Mouse (Mus musculus): Measurements from ENCODE around the gene Auts2.

Gene Auts2

GRCm38 (mm10) chr5:132182077-132182476 is 361.1 kb downstream of the Auts2 start:
- no peak for DNase-seq (ENCODE audit: low spot score in 2 of 2)

GRCm38 (mm10) chr5:132170010-132170409 is 373.1 kb downstream of the Auts2 start:
- DNase-seq (ENCODE audit: low spot score in 2 of 2) = no peak

GRCm38 (mm10) chr5:132168805-132169204 is 374.3 kb downstream of the Auts2 start:
- no peak for DNase-seq (ENCODE audit: low spot score in 2 of 2)

GRCm38 (mm10) chr5:132168224-132168623 is 374.9 kb downstream of the Auts2 start:
- no peak for DNase-seq (ENCODE audit: low spot score in 2 of 2)

GRCm38 (mm10) chr5:132166559-132166958 is 376.6 kb downstream of the Auts2 start:
- DNase-seq (ENCODE audit: low spot score in 2 of 2) = no peak

- no peak for DNase-seq (ENCODE audit: low spot score in 2 of 2)
These were observed 379.2 kb downstream of the Auts2 start for GRCm38 (mm10) chr5:132163960-132164359.

- DNase-seq (ENCODE audit: low spot score in 2 of 2) = no peak
These were observed 381.0 kb downstream of the Auts2 start for GRCm38 (mm10) chr5:132162206-132162533.

GRCm38 (mm10) chr5:132161338-132162205 is 381.6 kb downstream of the Auts2 start:
- DNase-seq (ENCODE audit: low spot score in 2 of 2) = peak; percentile 62 to 66

GRCm38 (mm10) chr5:132144181-132144580 is 399.0 kb downstream of the Auts2 start:
- no peak for DNase-seq (ENCODE audit: low spot score in 2 of 2)

GRCm38 (mm10) chr5:132140816-132141215 is 402.3 kb downstream of the Auts2 start:
- no peak for DNase-seq (ENCODE audit: low spot score in 2 of 2)

GRCm38 (mm10) chr5:132135941-132136663 is 407.0 kb downstream of the Auts2 start:
- peak; percentile 15 to 39 for DNase-seq (ENCODE audit: low spot score in 2 of 2)

- DNase-seq (ENCODE audit: low spot score in 2 of 2) = peak; percentile 61 to 76
These were observed 411.2 kb downstream of the Auts2 start for GRCm38 (mm10) chr5:132131948-132132347.

GRCm38 (mm10) chr5:132130577-132130976 is 412.6 kb downstream of the Auts2 start:
- DNase-seq (ENCODE audit: low spot score in 2 of 2) = no peak

- DNase-seq (ENCODE audit: low spot score in 2 of 2) = no peak
These were observed 416.5 kb downstream of the Auts2 start for GRCm38 (mm10) chr5:132126626-132127025.

GRCm38 (mm10) chr5:132115631-132116030 is 427.5 kb downstream of the Auts2 start:
- DNase-seq (ENCODE audit: low spot score in 2 of 2) = peak in 1 of 2 experiments; percentile 58

GRCm38 (mm10) chr5:132114561-132115301 is 428.4 kb downstream of the Auts2 start:
- no peak for DNase-seq (ENCODE audit: low spot score in 2 of 2)

- peak; percentile 57 to 62 for DNase-seq (ENCODE audit: low spot score in 2 of 2)
These were observed 429.7 kb downstream of the Auts2 start for GRCm38 (mm10) chr5:132113480-132113879.

- no peak for DNase-seq (ENCODE audit: low spot score in 2 of 2)
These were observed 430.5 kb downstream of the Auts2 start for GRCm38 (mm10) chr5:132112666-132113065.

- DNase-seq (ENCODE audit: low spot score in 2 of 2) = no peak
These were observed 440.7 kb downstream of the Auts2 start for GRCm38 (mm10) chr5:132102426-132102825.

- no peak for DNase-seq (ENCODE audit: low spot score in 2 of 2)
These were observed 444.7 kb downstream of the Auts2 start for GRCm38 (mm10) chr5:132098461-132098860.

GRCm38 (mm10) chr5:132092721-132093120 is 450.4 kb downstream of the Auts2 start:
- no peak for DNase-seq (ENCODE audit: low spot score in 2 of 2)

All from right cerebral cortex, adult 2 months (tissue).